Mouse (Mus musculus): ENCODE measurements around the gene Sgip1. TPM values are rescaled to one million over a fixed set of nuclear protein-coding genes. Genes with fewer than 3 reads are reported as not detected.

Gene Sgip1
- polyA plus RNA-seq, 1 experiment from 2014 or later, result 1.2 TPM

Other genes with a start within 250 kb of the Sgip1 start
- 0.62 and 0.72 TPM in 2 replicates for gene Tctex1d1, start 237.3 kb downstream of the Sgip1 start, polyA plus RNA-seq (2015; fragmentation: Nextera tagmentation; extraction: Ambion mirVana)

Measured in heart, embryonic 16.5 days (tissue).